Mouse (Mus musculus) neural tube, embryonic 11.5 days (tissue): ENCODE results near the gene Letmd1. TPM values are rescaled to one million over a fixed set of nuclear protein-coding genes. Genes with fewer than 3 reads are reported as not detected.

ENCODE experiments used
- ATAC-seq: fragments of 200-750 bp; cut with Nextera tagmentation; 2 replicates; pipeline ENCODE4 v1.8.0; 2017; ENCODE audit warnings: moderate number of reproducible peaks, mild to moderate bottlenecking, moderate TSS enrichment, moderate library complexity; ENCODE audit not compliant: insufficient read depth, low FRiP score, low TSS enrichment
- DNase-seq: peaks from one replicate; pipeline ENCODE4 v3.0.0-alpha.2; 2015; ENCODE audit warnings: low spot score
- H3K27ac ChIP-seq: fragments of 300-500 bp; sonication (generic); 2 replicates; pipeline ENCODE4 v1.5.1; 2014; ENCODE audit warnings: low read depth, mild to moderate bottlenecking, low read length
- H3K27me3 ChIP-seq: fragments of 300-500 bp; sonication (generic); 2 replicates; pipeline ENCODE4 v1.6.1; 2014; ENCODE audit warnings: mild to moderate bottlenecking, low read length, mixed read lengths; ENCODE audit not compliant: control insufficient read depth, insufficient read depth
- H3K36me3 ChIP-seq: fragments of 300-500 bp; sonication (generic); 2 replicates; pipeline ENCODE4 v1.6.1; 2014; ENCODE audit warnings: mild to moderate bottlenecking, low read length, moderate library complexity, mixed read lengths; ENCODE audit not compliant: control insufficient read depth, insufficient read depth
- H3K4me1 ChIP-seq: fragments of 300-500 bp; sonication (generic); 2 replicates; pipeline ENCODE4 v1.6.1; 2014; ENCODE audit warnings: low read length, mixed read lengths; ENCODE audit not compliant: control insufficient read depth, insufficient read depth
- H3K4me2 ChIP-seq: fragments of 300-500 bp; sonication (generic); 2 replicates; pipeline ENCODE4 v1.6.1; 2014; ENCODE audit warnings: low read depth, mild to moderate bottlenecking, moderate library complexity
- H3K4me3 ChIP-seq: fragments of 300-500 bp; sonication (generic); 2 replicates; pipeline ENCODE4 v1.5.1; 2014; ENCODE audit warnings: low read depth, low read length
- H3K9ac ChIP-seq: fragments of 300-500 bp; sonication (generic); 2 replicates; pipeline ENCODE4 v1.6.1; 2014; ENCODE audit warnings: mild to moderate bottlenecking, low read length
- H3K9me3 ChIP-seq: fragments of 300-500 bp; sonication (generic); 2 replicates; pipeline ENCODE4 v1.6.1; 2016; ENCODE audit warnings: low read length; ENCODE audit not compliant: control insufficient read depth
- WGBS: fragments of 180-500 bp; shearing (Covaris S2); extraction: QIAGEN DNeasy Blood & Tissue Kit; methylation state at CpG from one replicate; pipeline ENCODE4 v1.1.7; 2014; 5-methylcytosine and 5-hydroxymethylcytosine counted together
- polyA plus RNA-seq: library from polyadenylated mRNA; unstranded; fragments of >200 nt; fragmentation: Nextera tagmentation; extraction: Ambion mirVana; gene quantifications from 2 replicates; pipeline ENCODE4 v1.2.1, GENCODE M21; 2014

Gene Letmd1
- polyA plus RNA-seq, 1 experiment from 2014 or later: 51.1 TPM

DNA sequence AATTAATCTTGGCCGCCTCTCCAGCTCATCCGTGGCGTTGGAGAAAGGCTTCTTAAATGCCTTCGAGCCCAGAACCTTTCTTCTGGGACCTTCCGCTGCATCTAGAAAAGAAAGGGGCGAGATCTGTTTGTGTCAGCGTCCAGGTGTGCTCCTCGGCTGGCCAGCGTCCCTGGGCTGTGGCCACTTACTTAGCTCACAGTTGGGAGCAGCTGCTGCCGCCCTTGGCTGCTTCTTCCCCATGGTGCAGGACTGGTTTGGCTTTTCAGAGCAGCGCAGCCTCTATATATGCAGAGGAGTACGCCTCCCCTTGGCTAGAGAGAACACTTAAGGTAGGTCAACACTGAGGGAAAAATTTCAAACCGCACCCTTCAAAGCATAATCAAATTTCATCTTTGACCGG is 44.9 kb upstream of the Letmd1 start:
- WGBS: 4% methylated on average over 14 of the region's 14 CpGs
- no peak overlapping the region for H3K27ac ChIP-seq
- H3K9me3 ChIP-seq: no peaks in the 10 kb centered on the region
- peak overlapping the region; percentile 92 for H3K4me2 ChIP-seq
- H3K4me3 ChIP-seq: peak overlapping the region; percentile 98
- ATAC-seq (no peak), DNase-seq (no peak)
- peaks cover 10% of the 10 kb centered on the region; the same call in 1 of the 2 replicates for H3K4me1 ChIP-seq
- no peak overlapping the region; the same call in 1 of the 2 replicates for H3K9ac ChIP-seq
- H3K36me3 ChIP-seq: no peaks in the 10 kb centered on the region
- peaks cover 17% of the 10 kb centered on the region for H3K27me3 ChIP-seq

- H3K27ac ChIP-seq: no peak within 1 kb of the TSS
- WGBS: 25% methylated on average over 17 of the region's 17 CpGs
These were observed 44.3 kb upstream of the Letmd1 start, which contains the start of gene Slc11a2 for GRCm38 (mm10) chr15:100424396-100425122. Slc11a2 (minus strand) TSS chr15:100425072.

DNA sequence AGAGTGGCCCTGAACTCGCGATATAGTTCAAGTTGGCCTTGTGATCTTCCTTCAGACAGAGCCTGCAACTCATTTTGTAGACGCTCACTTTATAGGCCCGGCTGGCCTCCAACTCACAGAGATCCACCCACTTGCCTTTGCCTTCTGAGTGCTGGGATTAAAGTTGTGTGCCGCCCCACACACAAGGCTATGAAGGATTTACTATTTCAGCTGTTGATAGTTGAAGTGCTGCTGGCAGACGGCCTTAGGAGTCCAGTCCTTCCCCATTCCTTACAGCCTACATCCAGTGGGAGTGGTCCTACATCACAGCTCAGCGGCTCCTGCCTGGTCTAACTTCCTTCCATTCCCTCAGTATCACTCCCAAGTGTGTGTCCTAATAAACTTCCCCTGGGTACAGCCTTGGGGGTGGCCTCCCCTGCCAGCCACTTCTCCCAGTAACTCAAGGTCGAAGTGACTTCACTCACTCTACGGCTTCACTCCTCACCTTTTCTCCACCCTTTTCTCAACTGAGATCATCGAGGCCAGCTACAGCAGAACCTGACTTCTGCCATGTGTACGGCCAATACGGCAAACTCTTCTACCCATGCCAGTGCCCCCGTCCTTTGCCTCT is 40.4 kb upstream of the Letmd1 start:
- no peak for DNase-seq
- H3K27ac ChIP-seq: no peak overlapping the region
- no peak overlapping the region for H3K4me2 ChIP-seq
- 82% methylated on average over 13 of the region's 13 CpGs for WGBS
- H3K9me3 ChIP-seq: no peaks in the 10 kb centered on the region
- H3K9ac ChIP-seq: no peak overlapping the region
- H3K36me3 ChIP-seq: no peaks in the 10 kb centered on the region
- H3K4me3 ChIP-seq: no peak overlapping the region
- no peak for ATAC-seq
- peaks cover 17% of the 10 kb centered on the region for H3K27me3 ChIP-seq
- H3K4me1 ChIP-seq: peaks cover 3% of the 10 kb centered on the region; the same call in 1 of the 2 replicates

More at GRCm38 (mm10) chr15:100424396-100425122, 44.3 kb upstream of the Letmd1 start, which contains the start of gene Slc11a2:
- ATAC-seq: no peak
- H3K36me3 ChIP-seq: no peaks in the 10 kb centered on the region
- H3K4me2 ChIP-seq: peak within 1 kb of the TSS; percentile 92
- peaks cover 17% of the 10 kb centered on the region for H3K27me3 ChIP-seq
- H3K4me1 ChIP-seq: peaks cover 10% of the 10 kb centered on the region; the same call in 1 of the 2 replicates
- H3K9ac ChIP-seq: no peak within 1 kb of the TSS; the same call in 1 of the 2 replicates
- no peaks in the 10 kb centered on the region for H3K9me3 ChIP-seq
- no peak for DNase-seq
- peak within 1 kb of the TSS; percentile 98 for H3K4me3 ChIP-seq

- Histone ChIP-seq H3K4me2 (no peak overlapping the region), H3K27me3 (peaks cover 5% of the 10 kb centered on the region), H3K27ac (no peak overlapping the region), H3K4me1 (no peaks in the 10 kb centered on the region), H3K4me3 (no peak overlapping the region), H3K9ac (no peak overlapping the region), H3K9me3 (no peaks in the 10 kb centered on the region), H3K36me3 (no peaks in the 10 kb centered on the region)
- ATAC-seq: no peak
- DNase-seq: no peak
- WGBS: 81% methylated on average over 11 of the region's 11 CpGs
These were observed 38.8 kb upstream of the Letmd1 start for GRCm38 (mm10) chr15:100429959-100430565.

DNA sequence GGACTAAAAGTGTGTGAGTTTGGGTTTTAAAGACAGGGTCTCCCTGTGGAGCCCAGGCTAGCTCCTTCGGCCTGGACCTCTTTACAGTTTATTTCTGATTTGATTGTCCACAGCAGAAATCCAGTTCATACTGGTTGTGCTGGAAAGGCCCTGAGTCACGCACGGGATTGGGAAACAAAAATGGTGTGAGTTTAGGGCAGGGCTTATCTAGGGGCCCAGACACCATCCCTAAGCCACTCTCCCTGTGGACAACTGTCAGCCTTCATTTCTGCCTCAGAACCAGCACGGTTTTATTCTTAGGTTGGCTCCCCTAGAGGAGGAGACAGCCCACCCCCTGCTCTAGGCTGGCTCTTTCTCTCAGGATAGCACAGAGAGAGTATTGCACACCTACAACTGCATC is 35.6 kb upstream of the Letmd1 start:
- WGBS: 70% methylated on average over 4 of the region's 4 CpGs
- Histone ChIP-seq H3K9ac (no peak overlapping the region), H3K4me2 (no peak overlapping the region), H3K4me3 (no peak overlapping the region), H3K9me3 (no peaks in the 10 kb centered on the region), H3K27me3 (no peaks in the 10 kb centered on the region), H3K36me3 (no peaks in the 10 kb centered on the region), H3K27ac (no peak overlapping the region), H3K4me1 (no peaks in the 10 kb centered on the region)
- DNase-seq (no peak), ATAC-seq (no peak)

DNA sequence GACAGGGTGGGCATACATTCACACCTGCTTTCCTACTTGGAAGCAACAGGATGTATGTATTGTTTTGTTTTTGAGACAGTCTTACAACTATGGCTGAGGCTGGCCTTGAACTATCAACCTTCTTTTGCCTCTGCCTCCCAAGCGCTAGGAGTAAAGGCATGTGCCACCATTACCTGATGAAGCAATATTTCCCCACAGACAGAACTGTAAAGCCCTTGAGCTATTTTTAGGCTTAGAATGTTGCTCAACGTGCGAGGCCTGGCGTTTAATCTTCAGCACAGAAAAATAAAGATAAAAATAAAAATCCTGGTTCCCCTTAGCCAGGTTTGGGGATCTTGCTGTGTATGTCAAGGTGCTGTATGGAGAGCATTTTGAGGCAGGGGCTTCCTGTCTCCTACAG is 32.7 kb upstream of the Letmd1 start:
- Histone ChIP-seq H3K36me3 (no peaks in the 10 kb centered on the region), H3K4me1 (no peaks in the 10 kb centered on the region), H3K27me3 (no peaks in the 10 kb centered on the region), H3K9ac (no peak overlapping the region), H3K4me2 (no peak overlapping the region), H3K4me3 (no peak overlapping the region), H3K27ac (no peak overlapping the region), H3K9me3 (no peaks in the 10 kb centered on the region)
- 91% methylated on average over 4 of the region's 4 CpGs for WGBS
- no peak for DNase-seq
- ATAC-seq: no peak

DNA sequence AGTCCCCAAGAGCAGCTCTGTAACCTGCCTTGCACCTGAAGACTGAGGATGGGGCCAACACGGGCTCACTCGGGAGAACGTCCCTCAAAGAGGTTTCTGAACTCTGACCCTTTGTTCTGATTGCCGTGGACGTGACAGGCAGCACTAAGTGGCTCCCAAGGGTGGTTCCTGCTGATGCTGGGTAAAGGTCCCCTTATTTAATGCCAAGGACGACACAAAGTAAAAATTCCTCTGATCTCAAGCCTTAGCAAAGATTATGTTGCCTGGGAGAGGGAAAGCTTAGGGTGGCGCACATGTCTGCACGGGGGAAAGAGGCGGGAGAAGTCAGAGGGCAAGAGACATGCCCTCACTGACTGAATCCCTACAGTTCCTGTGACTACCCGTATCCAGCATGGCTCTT is 32.3 kb upstream of the Letmd1 start:
- ATAC-seq: no peak
- Histone ChIP-seq H3K36me3 (no peaks in the 10 kb centered on the region), H3K9me3 (no peaks in the 10 kb centered on the region), H3K9ac (no peak overlapping the region), H3K4me2 (no peak overlapping the region), H3K4me3 (no peak overlapping the region), H3K27ac (no peak overlapping the region), H3K27me3 (no peaks in the 10 kb centered on the region), H3K4me1 (no peaks in the 10 kb centered on the region)
- WGBS: 70% methylated on average over 10 of the region's 10 CpGs
- DNase-seq: no peak

DNA sequence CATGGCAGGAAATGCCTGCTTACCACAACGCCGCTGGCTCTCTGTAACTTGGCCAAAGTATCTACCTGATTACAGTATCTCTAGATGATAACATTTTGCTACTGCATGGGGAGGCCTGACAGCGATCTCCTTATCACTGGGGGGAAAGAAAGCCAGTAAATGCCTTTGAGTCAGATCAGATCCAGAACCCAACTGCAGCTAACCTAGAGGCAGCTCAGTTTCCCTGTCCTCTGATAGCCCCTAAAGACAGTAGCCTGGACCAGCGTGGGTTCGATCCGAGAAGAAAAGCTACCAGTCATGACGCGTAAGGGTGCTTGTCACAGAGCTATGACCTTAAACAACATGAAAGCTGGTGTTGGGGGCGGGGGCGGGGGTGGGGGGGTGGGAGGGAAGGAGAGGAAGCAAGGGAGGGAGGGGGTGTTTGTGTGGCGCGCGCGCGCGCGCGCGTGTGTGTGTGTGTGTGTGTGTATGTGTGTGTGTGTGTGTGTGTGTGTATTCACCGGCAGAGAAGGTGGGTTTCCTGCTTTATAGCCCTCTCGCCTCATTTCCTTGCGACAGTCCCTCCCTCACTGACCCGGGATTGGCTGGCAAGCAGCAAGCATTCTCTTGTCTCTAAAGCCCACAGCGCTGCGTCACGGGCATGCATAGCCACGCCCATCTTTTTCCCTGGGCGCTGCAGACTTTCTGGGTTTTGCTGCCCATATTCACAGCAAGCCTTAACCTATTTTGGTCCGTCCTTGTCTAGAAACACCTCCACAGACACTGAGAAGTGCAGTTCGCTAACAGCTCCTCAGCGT is 25.5 kb upstream of the Letmd1 start:
- Histone ChIP-seq H3K9me3 (no peaks in the 10 kb centered on the region), H3K4me1 (no peaks in the 10 kb centered on the region), H3K27ac (no peak overlapping the region), H3K4me3 (peak overlapping the region; percentile 30), H3K4me2 (peak overlapping the region; percentile 47), H3K9ac (peak overlapping the region; percentile 63), H3K36me3 (no peaks in the 10 kb centered on the region), H3K27me3 (no peaks in the 10 kb centered on the region)
- WGBS: 10% methylated on average over 20 of the region's 31 CpGs
- peak; percentile 90 for ATAC-seq
- peak; percentile 90 for DNase-seq
